Mouse (Mus musculus): Measurements from ENCODE around the gene Tpt1. TPM values are rescaled to one million over a fixed set of nuclear protein-coding genes. Genes with fewer than 3 reads are reported as not detected.

Tpt1 gene
- polyA plus RNA-seq (2011; ENCODE audit: insufficient read length, low read depth, missing spikeins) = 3,843 and 4,417 TPM in 2 replicates

DNA sequence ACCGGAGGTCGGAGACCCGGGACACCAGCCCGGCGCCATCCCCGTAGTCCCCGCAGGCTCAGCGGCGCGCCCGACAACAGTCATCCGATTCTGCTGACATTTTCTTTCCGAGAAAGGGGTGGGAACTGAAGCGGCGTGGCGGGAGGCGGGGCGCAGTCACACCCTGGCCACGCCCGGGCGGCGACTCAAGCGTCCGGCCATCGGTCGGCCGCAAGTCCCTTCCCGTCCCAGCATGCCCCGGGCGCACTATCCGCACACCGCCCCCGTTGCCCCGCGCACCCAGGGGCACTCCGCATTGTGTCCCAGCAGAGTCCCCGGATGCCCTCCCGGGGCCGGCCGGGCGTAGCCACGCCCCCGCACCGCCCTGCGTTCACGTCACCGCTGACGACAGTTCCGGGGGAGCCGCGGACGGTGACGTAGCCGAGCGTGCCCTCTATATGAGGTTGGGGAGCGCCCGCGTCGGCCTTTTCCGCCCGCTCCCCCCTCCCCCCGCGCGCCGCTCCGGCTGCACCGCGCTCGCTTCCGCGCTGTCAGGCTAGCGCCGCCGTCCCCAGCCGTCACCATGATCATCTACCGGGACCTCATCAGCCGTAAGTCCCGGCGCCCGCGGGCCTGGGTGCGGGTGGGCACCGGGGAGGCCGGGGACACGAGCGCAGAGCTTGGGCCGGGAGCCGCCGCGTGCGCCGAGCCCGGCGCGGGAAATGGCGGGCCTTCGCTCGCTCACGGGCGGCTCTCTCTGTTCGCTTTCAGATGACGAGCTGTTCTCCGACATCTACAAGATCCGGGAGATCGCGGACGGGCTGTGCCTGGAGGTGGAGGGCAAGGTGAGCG lies at the start of gene Tpt1:
Gene Tpt1, plus strand, starts transcription at position 227 of the 831 bp plus-strand sequence.
- Histone ChIP-seq H3K27ac (ENCODE audit: insufficient read depth, low read length) (peak within 1 kb of the TSS; percentile 96), H3K4me1 (ENCODE audit: control insufficient read depth, insufficient read depth, low read length) (peaks cover 12% of the 10 kb centered on the region), H3K4me3 (ENCODE audit: insufficient read depth, low read length) (peak within 1 kb of the TSS; percentile 97)
- TF ChIP-seq CTCF (IDR thresholded peaks at IDR 0.05; ENCODE audit: borderline replicate concordance, insufficient read depth, low read length) (no peak), POLR2A (IDR thresholded peaks at IDR 0.05; ENCODE audit: low read depth, low read length) (peak; percentile 91)

DNA sequence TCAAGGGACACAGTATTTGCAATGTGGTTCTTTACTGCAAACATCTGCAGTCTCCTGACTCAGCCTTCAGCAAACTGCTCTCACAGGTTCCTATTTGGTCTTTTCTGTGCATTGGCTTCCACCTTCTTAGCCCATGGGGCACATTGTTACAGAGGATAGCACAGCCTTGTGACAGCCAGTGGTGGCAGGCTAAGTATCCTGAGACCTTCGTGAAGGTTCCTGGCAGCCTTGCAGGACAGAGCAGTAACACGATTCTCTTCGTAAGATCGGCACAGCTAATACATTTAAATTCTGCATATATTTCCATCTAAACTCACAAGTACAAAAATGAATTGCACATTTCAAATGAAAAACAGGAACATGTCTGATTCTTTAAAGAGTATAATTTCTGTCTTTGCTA lies 49.0 kb upstream of the Tpt1 start:
- TF ChIP-seq CTCF (IDR thresholded peaks at IDR 0.05; ENCODE audit: borderline replicate concordance, insufficient read depth, low read length) = no peak
- no peak for TF ChIP-seq POLR2A (IDR thresholded peaks at IDR 0.05; ENCODE audit: low read depth, low read length)
- Histone ChIP-seq H3K4me1 (ENCODE audit: control insufficient read depth, insufficient read depth, low read length) (peaks cover 5% of the 10 kb centered on the region), H3K27ac (ENCODE audit: insufficient read depth, low read length) (no peak overlapping the region), H3K4me3 (ENCODE audit: insufficient read depth, low read length) (no peak overlapping the region)

DNA sequence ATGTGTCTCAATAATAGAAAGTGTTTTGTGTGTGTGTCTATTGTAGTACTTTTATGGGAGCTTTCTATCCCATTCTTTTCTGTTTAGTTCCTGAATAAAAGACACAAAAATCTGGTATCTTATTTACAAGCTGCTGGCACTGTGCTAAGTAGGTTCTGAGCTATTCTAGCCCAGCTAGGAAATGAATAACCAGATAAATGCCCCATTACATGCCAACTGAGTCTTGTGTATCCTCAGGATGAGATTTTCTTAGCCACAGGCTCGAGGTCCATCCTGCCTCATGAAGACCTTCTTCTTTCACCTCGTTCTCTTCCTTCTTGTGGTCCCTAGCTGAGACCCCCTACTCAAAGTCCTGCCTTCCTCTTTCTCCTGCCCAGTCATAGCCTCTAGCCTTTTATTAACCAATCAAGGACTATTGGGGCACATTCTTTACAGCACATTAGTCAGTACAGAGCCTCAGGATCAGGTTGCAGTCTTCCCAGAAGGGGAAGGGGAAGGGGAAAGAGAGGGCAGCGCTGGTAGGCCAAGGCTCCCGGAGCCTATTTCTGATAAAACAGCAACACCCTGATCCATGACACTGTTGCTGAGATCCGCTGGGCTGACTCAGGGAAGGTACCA lies 47.0 kb upstream of the Tpt1 start:
- TF ChIP-seq CTCF (IDR thresholded peaks at IDR 0.05; ENCODE audit: borderline replicate concordance, insufficient read depth, low read length) (no peak), POLR2A (IDR thresholded peaks at IDR 0.05; ENCODE audit: low read depth, low read length) (no peak)
- peaks cover 5% of the 10 kb centered on the region for H3K4me1 ChIP-seq (ENCODE audit: control insufficient read depth, insufficient read depth, low read length)
- H3K27ac ChIP-seq (ENCODE audit: insufficient read depth, low read length) = no peak overlapping the region
- no peak overlapping the region for H3K4me3 ChIP-seq (ENCODE audit: insufficient read depth, low read length)

DNA sequence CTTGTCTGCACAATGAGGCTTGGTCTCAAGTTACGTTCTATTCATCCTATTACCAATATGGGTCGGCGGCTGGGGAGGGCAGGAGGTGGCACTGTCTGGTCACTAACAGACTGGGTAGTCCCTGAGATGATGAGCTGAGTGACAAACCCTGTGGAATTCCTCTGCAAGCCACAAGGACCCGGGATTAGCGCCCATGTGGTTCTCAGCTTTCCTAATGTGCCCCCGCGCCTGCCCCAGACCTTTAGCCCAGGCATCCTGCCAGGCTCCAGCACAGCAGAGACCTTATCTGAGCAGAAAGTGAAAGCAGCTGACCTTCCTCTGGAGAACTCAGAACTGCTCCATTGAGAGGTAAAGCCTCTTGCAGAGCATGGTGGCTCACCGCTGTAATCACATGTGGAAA lies 37.1 kb upstream of the Tpt1 start:
- TF ChIP-seq CTCF (IDR thresholded peaks at IDR 0.05; ENCODE audit: borderline replicate concordance, insufficient read depth, low read length) = no peak
- TF ChIP-seq POLR2A (IDR thresholded peaks at IDR 0.05; ENCODE audit: low read depth, low read length) = no peak
- Histone ChIP-seq H3K27ac (ENCODE audit: insufficient read depth, low read length) (no peak overlapping the region), H3K4me1 (ENCODE audit: control insufficient read depth, insufficient read depth, low read length) (no peaks in the 10 kb centered on the region), H3K4me3 (ENCODE audit: insufficient read depth, low read length) (no peak overlapping the region)

DNA sequence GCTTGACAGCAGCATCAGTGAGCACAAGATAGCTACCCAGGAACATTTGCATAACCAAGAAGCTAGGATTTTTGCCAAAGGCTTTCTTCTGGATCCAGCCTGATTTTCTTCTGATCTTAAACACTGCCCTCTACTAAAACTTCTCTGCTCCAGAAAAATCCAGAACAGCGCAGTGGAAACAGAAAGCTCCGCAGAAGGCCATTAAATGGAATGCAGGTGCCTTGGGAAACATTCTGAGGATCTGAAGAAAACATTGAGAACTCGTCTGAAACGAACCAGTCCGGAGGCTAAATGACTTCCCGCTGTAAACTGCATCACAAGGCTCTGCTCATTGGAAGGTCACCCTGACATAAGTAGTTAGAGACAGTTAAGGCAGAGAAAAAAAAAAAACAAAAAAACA lies 35.0 kb upstream of the Tpt1 start:
- no peak for TF ChIP-seq CTCF (IDR thresholded peaks at IDR 0.05; ENCODE audit: borderline replicate concordance, insufficient read depth, low read length)
- no peak overlapping the region for H3K27ac ChIP-seq (ENCODE audit: insufficient read depth, low read length)
- H3K4me3 ChIP-seq (ENCODE audit: insufficient read depth, low read length) = no peak overlapping the region
- H3K4me1 ChIP-seq (ENCODE audit: control insufficient read depth, insufficient read depth, low read length) = no peaks in the 10 kb centered on the region

DNA sequence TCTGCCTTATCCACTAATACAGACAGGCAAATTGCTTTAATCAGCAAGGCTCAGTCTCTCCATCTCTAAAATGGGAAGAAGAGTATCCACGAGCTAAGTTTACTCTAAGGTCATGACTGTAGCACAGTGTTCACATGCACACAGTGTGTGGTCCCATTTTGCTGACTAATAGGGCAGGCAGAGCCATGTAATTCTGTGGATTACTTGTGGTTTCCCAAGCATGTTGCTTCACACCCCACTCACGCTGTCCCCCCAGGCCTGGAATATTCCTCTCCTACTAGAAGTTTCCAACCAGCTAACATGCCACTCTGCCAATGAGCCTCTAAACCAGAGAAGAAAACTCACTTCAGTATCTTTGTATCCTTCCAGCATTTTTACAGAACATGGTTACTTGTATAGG lies 26.4 kb upstream of the Tpt1 start:
- no peak overlapping the region for H3K4me3 ChIP-seq (ENCODE audit: insufficient read depth, low read length)
- TF ChIP-seq CTCF (IDR thresholded peaks at IDR 0.05; ENCODE audit: borderline replicate concordance, insufficient read depth, low read length) (no peak), POLR2A (IDR thresholded peaks at IDR 0.05; ENCODE audit: low read depth, low read length) (no peak)
- H3K4me1 ChIP-seq (ENCODE audit: control insufficient read depth, insufficient read depth, low read length) = no peaks in the 10 kb centered on the region
- no peak overlapping the region for H3K27ac ChIP-seq (ENCODE audit: insufficient read depth, low read length)

DNA sequence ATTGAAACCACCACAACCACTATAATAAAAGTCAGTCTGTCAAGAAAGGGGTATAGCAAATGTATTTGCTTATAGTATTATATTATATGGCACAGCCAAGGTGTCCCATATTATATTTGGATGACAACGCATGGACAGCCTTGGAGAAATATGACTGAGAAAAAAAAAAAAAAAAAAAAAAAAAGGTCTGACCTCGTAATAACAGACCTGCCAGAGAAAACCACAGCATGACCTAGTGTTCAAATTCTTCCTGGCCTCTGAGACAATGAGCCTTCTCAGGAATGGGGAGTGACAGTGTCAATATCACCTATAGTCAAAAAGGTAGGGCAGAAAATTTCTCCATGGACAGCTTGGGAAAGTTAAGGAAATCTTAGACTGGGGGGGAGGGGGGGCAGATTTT lies 25.6 kb upstream of the Tpt1 start:
- Histone ChIP-seq H3K27ac (ENCODE audit: insufficient read depth, low read length) (no peak overlapping the region), H3K4me3 (ENCODE audit: insufficient read depth, low read length) (no peak overlapping the region), H3K4me1 (ENCODE audit: control insufficient read depth, insufficient read depth, low read length) (no peaks in the 10 kb centered on the region)
- TF ChIP-seq CTCF (IDR thresholded peaks at IDR 0.05; ENCODE audit: borderline replicate concordance, insufficient read depth, low read length) (no peak), POLR2A (IDR thresholded peaks at IDR 0.05; ENCODE audit: low read depth, low read length) (no peak)

DNA sequence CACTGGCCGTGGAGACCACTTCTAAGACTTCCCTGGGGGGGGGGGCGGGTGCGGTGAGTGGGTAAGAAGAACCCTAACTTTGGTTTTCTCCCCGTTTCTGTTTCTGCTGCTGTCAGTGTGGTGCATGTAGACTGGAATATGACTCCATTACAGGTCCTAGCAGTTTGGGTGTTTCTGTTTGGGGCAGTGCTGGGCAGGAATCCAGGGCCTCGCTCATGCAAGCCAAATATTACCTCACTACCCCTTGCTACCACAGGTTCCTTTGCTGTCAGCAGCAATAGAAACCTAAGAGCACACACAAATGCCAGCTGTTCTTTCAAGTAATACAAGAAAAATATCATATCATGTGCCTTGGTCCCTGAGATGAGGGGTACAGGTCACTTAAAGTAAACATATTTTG lies 24.9 kb upstream of the Tpt1 start:
- no peak for TF ChIP-seq CTCF (IDR thresholded peaks at IDR 0.05; ENCODE audit: borderline replicate concordance, insufficient read depth, low read length)
- no peak for TF ChIP-seq POLR2A (IDR thresholded peaks at IDR 0.05; ENCODE audit: low read depth, low read length)
- no peaks in the 10 kb centered on the region for H3K4me1 ChIP-seq (ENCODE audit: control insufficient read depth, insufficient read depth, low read length)

DNA sequence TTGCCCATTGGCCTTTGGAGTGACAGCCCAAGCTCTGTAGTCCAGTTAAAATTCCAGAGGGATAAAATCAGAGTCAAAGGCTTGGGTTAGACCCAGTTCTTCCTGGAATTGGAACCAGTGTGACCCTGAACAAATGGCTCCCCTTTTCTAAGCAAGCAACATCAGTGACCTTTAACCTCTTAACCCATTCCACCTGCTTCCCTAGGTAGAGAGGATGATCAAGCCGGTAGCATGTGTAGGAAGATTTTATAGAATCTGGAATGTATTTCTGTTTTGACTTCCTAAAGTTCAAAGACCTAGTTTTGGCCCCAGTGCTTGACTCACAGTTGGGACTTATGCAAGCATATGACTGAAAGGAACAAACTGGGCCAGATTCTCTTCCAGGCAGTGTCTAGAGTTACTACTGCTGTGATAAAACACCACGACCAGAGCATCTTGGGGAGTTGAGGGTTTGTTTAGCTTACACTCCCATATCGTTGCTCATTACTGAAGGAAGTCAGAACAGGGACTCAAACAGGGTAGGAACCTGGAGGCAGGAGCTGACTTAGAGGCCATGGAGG lies 18.0 kb upstream of the Tpt1 start:
- Histone ChIP-seq H3K27ac (ENCODE audit: insufficient read depth, low read length) (no peak overlapping the region), H3K4me1 (ENCODE audit: control insufficient read depth, insufficient read depth, low read length) (0 out of 2 replicates have a peak, but pooled peaks cover 5% of the 10 kb centered on the region)

More for the DNA sequence above, 24.9 kb upstream of the Tpt1 start:
- Histone ChIP-seq H3K4me3 (ENCODE audit: insufficient read depth, low read length) (no peak overlapping the region), H3K27ac (ENCODE audit: insufficient read depth, low read length) (no peak overlapping the region)

DNA sequence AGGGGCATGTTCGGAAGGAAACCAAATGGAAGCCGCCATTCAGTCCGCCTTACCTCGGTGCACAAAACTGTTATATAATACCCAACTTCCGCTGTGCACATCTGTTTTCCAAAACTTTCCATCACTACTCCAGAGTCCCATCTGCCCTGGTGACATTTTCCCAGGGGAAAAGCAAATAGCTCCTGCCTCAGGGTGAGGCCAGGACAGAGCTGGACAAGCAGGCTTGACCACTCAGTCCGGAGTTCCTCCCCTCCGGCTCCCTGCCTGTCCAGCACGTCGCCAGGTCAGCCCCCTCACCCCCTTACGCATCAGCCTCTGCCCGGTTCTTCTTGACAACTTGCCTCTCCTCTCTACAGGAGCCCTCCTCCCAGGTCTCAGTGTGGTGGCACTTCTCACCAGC lies 16.7 kb upstream of the Tpt1 start:
- no peak overlapping the region for H3K4me3 ChIP-seq (ENCODE audit: insufficient read depth, low read length)
- no peak for TF ChIP-seq POLR2A (IDR thresholded peaks at IDR 0.05; ENCODE audit: low read depth, low read length)
- TF ChIP-seq CTCF (IDR thresholded peaks at IDR 0.05; ENCODE audit: borderline replicate concordance, insufficient read depth, low read length) = no peak
- peaks cover 5% of the 10 kb centered on the region; the same call in 1 of the 2 replicates for H3K4me1 ChIP-seq (ENCODE audit: control insufficient read depth, insufficient read depth, low read length)
- no peak overlapping the region; the same call in 1 of the 2 replicates for H3K27ac ChIP-seq (ENCODE audit: insufficient read depth, low read length)

More for the DNA sequence above, 18.0 kb upstream of the Tpt1 start:
- TF ChIP-seq POLR2A (IDR thresholded peaks at IDR 0.05; ENCODE audit: low read depth, low read length) = no peak
- no peak for TF ChIP-seq CTCF (IDR thresholded peaks at IDR 0.05; ENCODE audit: borderline replicate concordance, insufficient read depth, low read length)
- H3K4me3 ChIP-seq (ENCODE audit: insufficient read depth, low read length) = no peak overlapping the region
